Mouse (Mus musculus): Measurements from ENCODE around the gene Trem3. TPM values are rescaled to one million over a fixed set of nuclear protein-coding genes. Genes with fewer than 3 reads are reported as not detected.

Trem3 gene
- total RNA-seq, 2 experiments from 2014 or later: 114 to 147 TPM

Other genes with a start within 250 kb of the Trem3 start
- gene 1700122O11Rik, start 209.5 kb upstream of the Trem3 start, total RNA-seq (2014; fragmentation: Nextera tagmentation): not detected in 2 replicates
- not detected in 2 replicates for gene 1700122O11Rik, start 209.5 kb upstream of the Trem3 start, total RNA-seq (2017)
- gene 1700067P10Rik, start 158.5 kb upstream of the Trem3 start, total RNA-seq (2014; fragmentation: Nextera tagmentation): not detected in 2 replicates
- gene 1700067P10Rik, start 158.5 kb upstream of the Trem3 start, total RNA-seq (2017): not detected in 2 replicates
- 0.75 TPM in 1 of 2 replicates, not detected in the other for gene 9830107B12Rik, start 101.5 kb upstream of the Trem3 start, total RNA-seq (2014; fragmentation: Nextera tagmentation)
- 0.88 and 1.3 TPM in 2 replicates for gene 9830107B12Rik, start 101.5 kb upstream of the Trem3 start, total RNA-seq (2017)
- gene A530064D06Rik, start 80.5 kb upstream of the Trem3 start, total RNA-seq (2014; fragmentation: Nextera tagmentation): 1.2 TPM in 1 of 2 replicates, not detected in the other
- gene A530064D06Rik, start 80.5 kb upstream of the Trem3 start, total RNA-seq (2017): 0.30 and 1.2 TPM in 2 replicates
- 6.5 and 7.6 TPM in 2 replicates for gene Trem1, start 15.0 kb upstream of the Trem3 start, total RNA-seq (2014; fragmentation: Nextera tagmentation)
- 13.5 and 14.7 TPM in 2 replicates for gene Trem1, start 15.0 kb upstream of the Trem3 start, total RNA-seq (2017)
- 0.56 and 0.99 TPM in 2 replicates for gene Treml4, start 16.5 kb downstream of the Trem3 start, total RNA-seq (2014; fragmentation: Nextera tagmentation)
- 1.4 and 2.6 TPM in 2 replicates for gene Treml4, start 16.5 kb downstream of the Trem3 start, total RNA-seq (2017)
- gene Treml2, start 51.7 kb downstream of the Trem3 start, total RNA-seq (2014; fragmentation: Nextera tagmentation): 58.2 and 68.7 TPM in 2 replicates
- gene Treml2, start 51.7 kb downstream of the Trem3 start, total RNA-seq (2017): 42.5 and 45.8 TPM in 2 replicates
- gene B430306N03Rik, start 68.4 kb downstream of the Trem3 start, total RNA-seq (2014; fragmentation: Nextera tagmentation): 3.1 and 8.2 TPM in 2 replicates
- gene B430306N03Rik, start 68.4 kb downstream of the Trem3 start, total RNA-seq (2017): 3.0 TPM in 2 replicates
- 2.8 and 6.4 TPM in 2 replicates for gene Trem2, start 98.6 kb downstream of the Trem3 start, total RNA-seq (2014; fragmentation: Nextera tagmentation)
- 3.7 and 4.2 TPM in 2 replicates for gene Trem2, start 98.6 kb downstream of the Trem3 start, total RNA-seq (2017)
- not detected in 2 replicates for gene Treml1, start 112.1 kb downstream of the Trem3 start, total RNA-seq (2014; fragmentation: Nextera tagmentation)
- 0.41 TPM in 1 of 2 replicates, not detected in the other for gene Treml1, start 112.1 kb downstream of the Trem3 start, total RNA-seq (2017)
- gene Nfya, start 162.1 kb downstream of the Trem3 start, total RNA-seq (2014; fragmentation: Nextera tagmentation): 96.6 and 101 TPM in 2 replicates
- gene Nfya, start 162.1 kb downstream of the Trem3 start, total RNA-seq (2017): 50.9 and 56.0 TPM in 2 replicates
- gene Oard1, start 162.2 kb downstream of the Trem3 start, total RNA-seq (2014; fragmentation: Nextera tagmentation): 52.6 and 59.4 TPM in 2 replicates
- gene Oard1, start 162.2 kb downstream of the Trem3 start, total RNA-seq (2017): 52.9 and 58.7 TPM in 2 replicates
- gene Apobec2, start 185.2 kb downstream of the Trem3 start, total RNA-seq (2014; fragmentation: Nextera tagmentation): not detected in 2 replicates
- not detected in 2 replicates for gene Apobec2, start 185.2 kb downstream of the Trem3 start, total RNA-seq (2017)
- gene Tspo2, start 203.7 kb downstream of the Trem3 start, total RNA-seq (2014; fragmentation: Nextera tagmentation): 0.26 and 2.5 TPM in 2 replicates
- gene Tspo2, start 203.7 kb downstream of the Trem3 start, total RNA-seq (2017): 0.17 and 0.62 TPM in 2 replicates
- 1.9 TPM in 1 of 2 replicates, not detected in the other for gene Unc5cl, start 207.1 kb downstream of the Trem3 start, total RNA-seq (2014; fragmentation: Nextera tagmentation)
- 0.21 and 0.43 TPM in 2 replicates for gene Unc5cl, start 207.1 kb downstream of the Trem3 start, total RNA-seq (2017)